Mouse (Mus musculus): Measurements from ENCODE around the gene Sdha.

The Sdha gene

GRCm38 (mm10) chr13:74302050-74303037 is 47.7 kb downstream of the Sdha start:
- peak; percentile 35 for DNase-seq (ENCODE audit: low read depth, low spot score)

GRCm38 (mm10) chr13:74301607-74301984 is 48.5 kb downstream of the Sdha start:
- no peak for DNase-seq (ENCODE audit: low read depth, low spot score)

- DNase-seq (ENCODE audit: low read depth, low spot score): peak; percentile 80
Measured at GRCm38 (mm10) chr13:74300925-74301606, 49.0 kb downstream of the Sdha start.

- DNase-seq (ENCODE audit: low read depth, low spot score): no peak
Measured at GRCm38 (mm10) chr13:74296376-74296775, 53.7 kb downstream of the Sdha start.

GRCm38 (mm10) chr13:74292167-74292566 is 57.9 kb downstream of the Sdha start, which contains the start of gene Ahrr:
Gene Ahrr, minus strand, starts transcription at chr13:74292331.
- DNase-seq (ENCODE audit: low read depth, low spot score): peak; percentile 83

GRCm38 (mm10) chr13:74289646-74290045 is 60.4 kb downstream of the Sdha start:
- no peak for DNase-seq (ENCODE audit: low read depth, low spot score)

GRCm38 (mm10) chr13:74282299-74282698 is 67.8 kb downstream of the Sdha start:
- DNase-seq (ENCODE audit: low read depth, low spot score): no peak

GRCm38 (mm10) chr13:74275726-74276125 is 74.4 kb downstream of the Sdha start:
- DNase-seq (ENCODE audit: low read depth, low spot score): no peak

Measured in ZHBTc4 (cell line).